Mouse (Mus musculus) spleen, adult 18-20 months (tissue): ENCODE measurements around the gene Foxr1.
"Not testable (repeated sequence)": the region's sequence is repeated elsewhere in the genome, so short reads cannot be mapped to it uniquely, and the experiment has no call there.

Experiments
- DNase-seq, 2 experiments: peaks; one replicate each; pipeline ENCODE4 v3.0.0; 2022; ENCODE audit warnings: mixed read lengths in 2 of 2

The Foxr1 gene

DNA sequence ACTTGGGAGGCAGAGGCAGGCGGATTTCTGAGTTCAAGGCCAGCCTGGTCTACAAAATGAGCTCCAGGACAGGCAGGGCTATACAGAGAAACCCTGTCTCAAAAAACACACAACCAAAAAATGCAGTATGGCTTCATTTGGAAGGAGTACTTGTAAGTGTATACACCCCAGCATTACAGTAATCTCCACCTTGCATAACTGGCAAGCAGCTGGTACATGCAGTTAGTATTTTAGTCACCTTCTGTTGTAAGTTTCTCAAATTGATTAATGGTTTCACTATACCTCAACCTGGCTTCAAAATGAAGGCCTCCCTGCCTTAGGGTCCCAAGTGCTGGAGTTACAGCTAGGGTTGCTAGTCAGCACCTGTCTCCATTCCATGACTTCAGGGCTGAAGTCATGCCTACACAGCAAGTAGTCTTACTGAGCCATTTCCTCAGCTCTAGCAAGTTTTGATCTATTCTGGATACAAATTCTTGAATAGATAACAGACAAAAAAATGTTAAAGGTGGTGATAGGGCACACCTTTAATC, 29.3 kb downstream of the Foxr1 start:
- no peak for DNase-seq

DNA sequence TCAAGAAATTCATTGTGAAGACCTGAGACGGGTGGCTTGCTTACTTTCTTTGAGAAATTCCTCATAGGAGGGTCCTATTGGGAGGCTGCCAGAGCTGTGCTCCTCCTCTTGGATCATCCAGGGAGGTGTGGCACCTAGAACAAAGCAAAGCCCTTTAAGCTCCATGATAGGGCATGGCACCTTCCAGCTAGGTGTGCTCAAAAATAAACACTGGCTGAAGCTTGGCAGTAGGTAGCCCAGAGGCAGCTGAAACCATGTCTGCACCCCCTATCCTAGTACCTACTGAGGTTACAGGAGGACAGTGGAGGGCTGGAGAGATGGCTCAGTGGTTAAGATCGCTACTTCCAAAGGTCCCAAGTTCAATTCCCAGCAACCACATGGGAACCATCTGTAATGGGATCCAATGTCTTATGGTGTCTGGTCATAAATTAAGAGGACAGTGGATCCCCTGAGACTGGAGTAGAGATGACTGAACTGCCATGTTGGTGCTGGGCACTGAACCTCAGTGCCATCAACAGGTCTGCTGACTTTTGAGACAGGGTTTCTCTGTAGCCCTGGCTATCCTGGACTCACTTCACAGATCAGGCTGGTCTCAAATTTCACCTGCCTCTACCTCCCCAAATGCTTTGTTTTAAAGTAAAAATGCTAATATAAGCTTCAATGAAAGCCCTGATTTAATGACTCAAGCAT, 30.1 kb downstream of the Foxr1 start:
- no peak for DNase-seq

DNA sequence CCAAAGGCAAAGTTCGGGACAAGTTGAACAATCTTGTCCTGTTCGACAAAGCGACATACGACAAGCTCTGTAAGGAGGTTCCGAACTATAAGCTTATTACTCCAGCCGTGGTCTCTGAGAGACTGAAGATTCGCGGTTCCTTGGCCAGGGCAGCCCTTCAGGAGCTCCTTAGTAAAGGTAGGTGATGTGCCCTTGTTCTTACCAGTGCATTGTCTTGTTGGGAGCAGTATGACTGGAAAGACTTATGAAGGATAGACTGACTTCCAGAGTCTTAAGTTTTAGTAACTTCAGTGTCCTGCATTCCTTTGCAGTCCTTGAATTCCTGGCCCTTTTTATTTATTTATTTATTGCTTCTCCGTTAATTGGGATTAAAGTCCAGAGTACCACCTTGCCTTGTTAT, 32.2 kb downstream of the Foxr1 start:
- not testable (repeated sequence) for DNase-seq

DNA sequence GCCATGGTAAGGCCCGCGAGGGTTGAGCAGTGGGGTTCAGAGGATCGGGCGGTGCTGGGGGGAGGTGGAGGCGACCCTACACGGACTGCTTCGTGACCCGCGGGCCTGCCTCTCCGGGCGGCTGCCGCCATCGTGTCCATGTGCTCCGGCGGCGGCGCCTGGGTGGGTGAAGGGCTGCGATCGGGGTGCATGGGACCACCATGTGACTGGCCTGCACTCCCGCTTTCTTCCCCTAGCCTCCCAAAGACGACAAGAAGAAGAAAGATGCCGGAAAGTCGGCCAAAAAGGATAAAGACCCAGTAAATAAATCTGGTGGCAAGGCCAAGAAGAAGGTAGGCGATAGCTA, 33.2 kb downstream of the Foxr1 start:
- no peak for DNase-seq

DNA sequence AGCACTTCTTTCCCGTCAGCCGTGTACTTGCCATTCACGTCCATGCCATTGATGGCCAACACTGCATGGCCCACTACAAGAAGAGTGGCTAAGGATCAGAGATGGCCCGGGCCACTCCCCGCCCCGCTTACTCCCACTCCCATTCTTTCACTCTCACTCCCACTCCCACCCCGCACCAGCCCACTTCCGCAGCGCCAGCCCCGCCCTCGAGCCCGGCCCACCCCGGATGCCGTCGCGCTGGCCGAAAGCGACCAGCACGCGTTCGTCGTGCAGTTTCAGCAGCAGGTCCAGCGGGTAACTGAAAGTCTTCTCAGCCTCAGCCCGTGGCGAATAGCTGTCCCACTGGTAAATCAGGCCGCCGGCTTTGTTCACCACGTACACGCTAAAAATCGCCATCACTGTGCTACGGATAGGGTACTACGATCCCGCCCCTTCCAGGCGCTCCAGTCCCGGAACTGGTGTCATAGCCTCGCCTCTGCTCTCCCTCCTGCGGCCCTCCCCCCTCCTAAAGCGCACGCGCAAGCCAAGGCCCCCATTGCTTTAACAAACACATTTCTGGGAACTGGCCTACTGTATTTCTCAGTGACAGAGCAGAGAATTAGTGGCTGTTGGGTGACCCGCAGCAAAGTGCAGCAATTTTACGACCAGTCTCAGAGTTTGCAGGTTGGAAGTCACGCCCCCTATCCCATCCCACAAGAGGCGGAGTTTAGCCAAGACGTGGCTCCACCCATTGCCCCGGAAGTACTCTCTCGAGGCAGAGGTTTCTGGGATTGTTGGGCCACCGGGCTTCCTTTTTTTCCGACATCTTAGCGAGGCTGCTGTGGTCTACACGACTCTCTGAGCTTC, 33.8 kb downstream of the Foxr1 start, which contains the start of the genes Rps25 and Trappc4:
Rps25 (plus strand) TSS at position 234 of the 846 bp plus-strand sequence.
Trappc4 (minus strand) TSS at position 695 of the 846 bp plus-strand sequence.
- peak; percentile 82 to 92 for DNase-seq

DNA sequence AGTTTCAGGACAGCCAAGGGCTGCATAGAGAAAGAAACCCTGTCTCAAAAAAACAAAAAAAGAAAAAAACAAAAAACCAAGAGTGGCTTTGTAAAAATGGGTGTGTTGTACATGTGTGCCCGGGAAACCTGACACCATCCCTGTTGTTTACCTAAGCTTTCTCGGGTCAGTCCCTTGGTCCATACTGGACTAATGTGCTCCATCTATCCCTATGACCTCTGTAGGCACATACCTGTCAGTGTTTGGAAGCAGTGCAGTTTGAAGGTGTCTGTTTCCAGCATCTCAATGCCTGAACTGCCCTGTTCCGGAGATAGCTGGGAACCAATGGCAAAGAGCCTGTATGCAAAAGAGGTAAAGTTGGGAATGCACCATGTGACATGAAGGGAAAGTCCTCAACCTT, 35.9 kb downstream of the Foxr1 start:
- no peak for DNase-seq

DNA sequence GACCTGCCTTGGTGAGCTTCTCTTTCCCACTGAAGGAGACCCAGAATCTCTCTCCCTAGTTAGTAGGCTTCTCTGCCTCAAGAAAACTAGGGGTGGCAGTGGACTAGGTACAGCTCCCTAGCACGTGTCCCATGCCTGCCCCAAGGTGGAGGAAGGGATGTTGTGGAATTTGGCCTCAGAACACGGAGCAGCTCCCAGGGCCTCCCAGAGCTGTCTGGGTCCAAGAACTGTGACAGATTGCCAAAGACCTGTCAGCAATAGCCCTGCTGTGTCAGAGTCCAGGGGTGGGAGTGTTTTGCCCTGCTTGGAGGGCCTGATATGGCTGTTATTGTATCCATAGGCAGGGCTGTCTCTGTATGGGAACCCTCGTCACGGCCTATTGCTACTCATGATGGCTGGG, 39.9 kb downstream of the Foxr1 start:
- no peak for DNase-seq

DNA sequence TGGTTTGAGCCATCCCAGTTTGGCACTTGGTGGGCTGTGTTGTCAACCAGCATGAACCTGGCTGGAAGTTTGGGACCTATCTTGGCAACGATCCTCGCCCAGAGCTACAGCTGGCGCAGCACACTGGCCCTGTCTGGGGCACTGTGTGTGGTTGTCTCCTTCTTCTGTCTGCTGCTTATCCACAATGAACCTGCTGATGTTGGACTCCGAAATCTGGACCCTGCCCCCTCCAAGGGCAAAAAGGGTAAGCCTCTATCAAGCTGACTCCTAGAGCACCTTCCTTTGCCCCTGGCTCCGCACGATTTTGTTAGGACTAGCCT, 41.2 kb downstream of the Foxr1 start:
- no peak for DNase-seq

DNA sequence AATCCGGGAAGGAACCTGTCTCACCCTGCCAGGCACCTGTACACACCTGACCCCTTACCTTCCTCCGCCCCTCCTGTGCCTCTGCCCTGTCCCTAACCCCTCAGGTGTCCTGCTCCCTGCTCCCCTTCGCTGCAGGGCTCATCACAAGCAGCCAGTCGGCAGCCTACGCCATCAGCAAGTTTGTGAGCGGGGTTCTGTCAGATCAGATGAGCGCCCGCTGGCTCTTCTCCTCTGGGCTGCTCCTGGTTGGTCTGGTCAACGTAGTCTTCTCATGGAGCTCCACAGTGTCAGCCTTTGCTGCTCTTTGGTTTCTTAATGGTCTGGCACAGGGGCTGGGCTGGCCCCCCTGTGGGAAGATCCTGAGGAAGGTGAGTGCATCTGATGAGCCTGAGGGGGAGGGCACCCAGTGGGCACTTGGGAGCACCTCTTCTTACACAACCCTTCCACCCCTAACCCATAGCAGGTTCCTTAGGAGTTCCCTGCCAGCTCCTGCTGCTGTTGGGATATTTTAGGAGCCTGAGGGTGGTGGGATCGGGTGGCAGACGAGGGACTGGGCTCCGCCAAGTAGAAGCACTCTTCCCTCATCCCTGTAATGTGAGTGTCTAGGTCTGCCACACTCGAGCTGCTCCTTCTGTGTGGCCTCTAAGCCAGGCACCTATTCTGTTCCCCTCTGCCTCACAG, 41.7 kb downstream of the Foxr1 start:
- DNase-seq, result no peak

DNA sequence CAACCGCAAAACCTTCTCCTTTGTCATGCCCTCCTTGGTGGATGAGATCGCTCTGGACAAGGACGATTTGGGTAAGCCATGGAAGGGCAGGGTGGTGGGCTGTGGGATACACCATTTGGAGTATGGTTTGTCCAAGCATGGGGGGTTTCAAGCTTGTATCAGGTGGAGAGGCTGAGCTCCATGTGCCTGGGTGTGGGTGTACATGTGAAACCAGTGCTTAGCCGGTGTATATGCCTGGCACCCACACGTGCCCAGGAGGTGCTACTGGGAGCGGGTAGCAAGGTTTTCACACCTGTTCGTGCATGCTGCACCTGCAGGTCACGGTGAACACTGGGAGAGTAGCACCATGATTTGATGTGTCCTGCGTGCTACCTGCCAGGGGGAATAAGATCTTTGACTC, 42.4 kb downstream of the Foxr1 start:
- no peak for DNase-seq

DNA sequence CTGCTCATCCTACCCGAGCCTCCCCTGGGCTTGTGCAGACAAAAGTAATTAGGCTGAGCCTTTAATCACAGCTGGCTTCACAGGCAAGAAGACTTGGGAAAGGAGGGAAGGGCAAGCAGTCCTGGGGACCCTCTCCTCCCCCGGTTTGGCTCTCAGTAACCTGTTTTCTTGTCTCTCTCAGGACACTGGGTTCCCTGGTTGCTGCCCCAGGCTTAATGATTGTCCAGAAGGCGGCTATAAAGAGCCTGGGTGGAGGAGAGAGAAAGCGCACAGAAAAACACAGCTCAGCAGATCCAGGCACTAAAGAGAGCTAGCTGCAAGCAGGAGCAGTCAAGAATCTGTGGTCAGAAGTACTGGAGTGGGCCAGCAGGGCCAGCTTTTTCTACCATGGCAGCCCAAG, 42.8 kb downstream of the Foxr1 start:
- no peak for DNase-seq

DNA sequence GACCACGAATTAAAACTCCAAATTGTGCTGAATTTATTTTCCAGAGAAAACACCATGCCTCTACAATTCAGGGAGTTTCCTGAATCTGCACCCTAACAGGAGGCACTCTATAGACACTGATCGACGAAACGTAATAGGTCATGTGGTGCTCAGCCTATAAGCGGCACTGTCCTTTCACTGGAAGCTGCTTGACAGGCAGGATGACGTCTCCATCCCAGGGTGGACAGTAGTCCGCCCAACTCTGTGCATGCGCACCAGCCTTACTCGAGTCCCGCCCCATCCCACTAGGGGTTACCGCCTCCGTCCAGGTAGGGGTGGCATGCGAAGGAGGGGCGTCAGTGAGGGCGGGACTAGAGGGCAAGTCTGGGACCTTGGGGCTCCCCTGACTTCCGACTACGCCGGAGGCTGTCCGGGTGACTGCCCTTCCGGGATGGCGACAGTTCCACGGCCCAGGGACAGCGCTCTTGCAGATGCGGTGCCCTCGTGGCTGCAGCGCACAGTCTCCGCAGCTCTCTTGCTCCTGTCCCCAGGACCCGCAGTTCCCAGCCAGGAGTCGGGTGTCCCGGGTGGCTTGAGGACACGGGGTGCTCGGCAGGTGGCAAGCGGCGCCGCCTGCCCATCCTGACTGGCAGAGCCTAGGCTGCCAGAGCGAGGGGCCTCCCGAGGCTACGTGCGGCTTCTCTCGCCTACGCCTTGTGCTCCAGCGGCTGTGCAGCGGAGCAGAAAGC, 44.1 kb downstream of the Foxr1 start, which contains the start of gene Slc37a4:
Slc37a4 (plus strand) TSS at position 169 of the 728 bp plus-strand sequence.
- peak; percentile 92 to 96 for DNase-seq

DNA sequence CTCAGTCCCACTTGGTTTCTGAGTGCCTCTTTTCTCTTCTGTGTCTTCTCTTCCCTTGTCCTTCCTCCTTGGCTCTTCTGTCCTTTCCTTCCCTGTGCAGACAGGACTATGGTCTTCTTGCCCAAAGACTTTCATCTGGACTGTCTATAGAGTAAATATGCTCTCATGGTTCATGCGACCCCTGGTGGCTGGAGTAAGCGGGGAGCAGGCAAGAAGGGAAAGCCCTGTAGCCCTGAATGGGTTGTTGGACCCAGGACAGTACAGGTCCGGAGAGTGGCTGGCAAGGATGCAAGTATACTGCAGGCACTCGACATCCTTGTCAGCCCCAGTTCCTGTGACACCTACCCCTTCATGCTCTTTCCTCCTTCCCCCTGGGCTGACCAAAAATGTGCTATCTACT, 49.5 kb downstream of the Foxr1 start:
- peak; percentile 46 to 81 for DNase-seq

DNA sequence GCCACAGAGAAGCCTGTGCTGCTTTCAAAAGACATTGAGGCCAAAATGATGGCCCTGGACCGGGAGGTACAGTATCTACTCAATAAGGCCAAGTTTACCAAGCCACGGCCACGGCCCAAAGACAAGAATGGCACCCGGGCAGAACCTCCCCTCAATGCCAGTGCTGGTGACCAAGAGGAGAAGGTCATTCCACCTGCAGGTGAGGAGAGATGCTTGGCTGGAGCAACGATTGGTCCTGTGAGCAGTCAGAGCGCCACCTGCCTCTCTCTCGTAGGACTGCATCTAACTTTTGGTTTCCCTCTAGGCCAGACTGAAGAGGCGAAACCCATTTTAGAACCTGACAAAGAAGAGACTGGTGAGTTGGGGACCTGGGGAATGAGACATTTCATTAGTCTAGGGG, 51.7 kb downstream of the Foxr1 start:
- DNase-seq, result peak in 1 of 2 experiments; percentile 61

DNA sequence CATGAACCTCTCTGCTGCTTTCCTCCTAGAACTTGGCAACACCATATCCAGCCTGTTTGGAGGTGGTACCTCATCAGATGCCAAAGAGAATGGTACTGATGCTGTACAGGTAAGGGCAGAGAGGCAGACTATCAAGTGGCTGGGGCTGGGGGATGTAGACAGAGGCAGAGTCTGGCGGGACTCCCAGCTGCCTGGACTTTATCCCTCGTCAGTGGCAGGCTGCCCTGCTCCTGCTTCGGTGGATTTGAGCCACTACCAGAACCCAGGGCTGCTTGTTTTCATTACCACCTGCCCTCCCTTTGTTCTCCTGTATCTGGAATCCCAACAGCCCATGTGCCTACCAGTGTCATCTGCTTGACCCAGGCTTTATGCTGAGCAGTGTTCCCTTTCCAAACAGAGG, 53.7 kb downstream of the Foxr1 start:
- DNase-seq, result no peak

DNA sequence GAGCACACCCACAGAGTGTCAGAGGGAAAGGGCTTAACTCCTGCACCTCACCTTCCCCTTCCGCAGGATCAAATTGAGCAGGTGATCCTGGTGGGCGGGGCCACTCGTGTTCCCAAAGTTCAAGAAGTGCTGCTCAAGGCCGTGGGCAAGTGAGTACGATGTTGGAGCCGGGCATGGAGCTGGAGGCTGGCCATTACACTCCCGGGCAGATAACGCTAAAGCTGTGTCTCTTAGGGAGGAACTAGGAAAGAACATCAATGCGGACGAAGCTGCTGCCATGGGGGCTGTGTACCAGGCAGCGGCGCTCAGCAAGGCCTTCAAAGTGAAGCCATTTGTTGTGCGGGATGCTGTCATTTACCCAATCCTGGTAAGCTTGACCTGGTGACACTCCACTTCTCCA, 56.3 kb downstream of the Foxr1 start:
- no peak for DNase-seq
